Mouse (Mus musculus): ENCODE measurements around the gene Dnajc19. TPM values are rescaled to one million over a fixed set of nuclear protein-coding genes. Genes with fewer than 3 reads are reported as not detected.
A peak's percentile ranks its signal among the peaks of the same experiment; 100 is the strongest.

Gene Dnajc19
- total RNA-seq, 1 experiment, result 142 TPM

GRCm38 (mm10) chr3:34103902-34104672, 23.0 kb upstream of the Dnajc19 start:
- Histone ChIP-seq H3K27ac (ENCODE audit: insufficient read depth, low read depth, low read length, poor library complexity, severe bottlenecking) (no peak overlapping the region), H3K36me3 (ENCODE audit: control insufficient read depth, insufficient read depth, low read length, poor library complexity, severe bottlenecking) (no peaks in the 10 kb centered on the region), H3K4me1 (ENCODE audit: control insufficient read depth in 2 of 2, insufficient read depth in 2 of 2, low read length in 2 of 2, poor library complexity in 1 of 2) (no peaks in the 10 kb centered on the region), H3K9me3 (ENCODE audit: control insufficient read depth, insufficient read depth, low read depth, low read length) (no peaks in the 10 kb centered on the region), H3K4me3 (ENCODE audit: insufficient read depth in 1 of 2, low read depth in 1 of 2, low read length in 2 of 2, poor library complexity in 1 of 2, severe bottlenecking in 1 of 2) (no peak overlapping the region), H3K9ac (ENCODE audit: insufficient read depth, low read depth, low read length, poor library complexity, severe bottlenecking) (no peak overlapping the region)
- no peak for DNase-seq (ENCODE audit: low read depth, low spot score)
- in situ Hi-C loops (cut with MboI; ENCODE audit: low sequenced_read_pairs in 2 of 2, unreplicated experiment in 2 of 2), result no loop called here
- TF ChIP-seq ZC3H11A (IDR thresholded peaks at IDR 0.05; ENCODE audit: borderline replicate concordance, low read depth, low read length), result no peak

DNA sequence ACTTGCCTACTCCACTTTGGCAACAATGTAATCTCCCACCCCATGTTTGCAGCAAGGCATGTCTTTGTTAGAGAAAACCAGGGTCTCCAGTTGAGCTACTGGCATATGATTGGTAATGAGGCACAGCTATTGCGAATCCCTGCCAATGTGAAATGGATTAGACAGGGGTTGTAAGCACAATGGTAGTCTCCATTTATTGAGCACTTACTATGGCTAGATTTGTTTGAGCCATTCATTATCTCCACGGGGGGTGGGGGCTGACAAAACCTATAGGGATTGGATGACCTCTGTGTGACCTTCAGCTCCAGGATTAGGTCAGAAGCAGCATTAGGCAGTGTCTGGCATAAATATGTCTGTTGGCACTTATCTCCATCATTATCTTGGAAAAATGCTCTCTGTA, 21.8 kb upstream of the Dnajc19 start:
- Histone ChIP-seq H3K27ac (ENCODE audit: insufficient read depth, low read depth, low read length, poor library complexity, severe bottlenecking) (no peak overlapping the region), H3K4me1 (ENCODE audit: control insufficient read depth in 2 of 2, insufficient read depth in 2 of 2, low read length in 2 of 2, poor library complexity in 1 of 2) (no peaks in the 10 kb centered on the region), H3K9me3 (ENCODE audit: control insufficient read depth, insufficient read depth, low read depth, low read length) (no peaks in the 10 kb centered on the region), H3K36me3 (ENCODE audit: control insufficient read depth, insufficient read depth, low read length, poor library complexity, severe bottlenecking) (no peaks in the 10 kb centered on the region), H3K9ac (ENCODE audit: insufficient read depth, low read depth, low read length, poor library complexity, severe bottlenecking) (no peak overlapping the region), H3K4me3 (ENCODE audit: insufficient read depth in 1 of 2, low read depth in 1 of 2, low read length in 2 of 2, poor library complexity in 1 of 2, severe bottlenecking in 1 of 2) (no peak overlapping the region)
- in situ Hi-C loops (cut with MboI; ENCODE audit: low sequenced_read_pairs in 2 of 2, unreplicated experiment in 2 of 2), result no loop called here
- DNase-seq (ENCODE audit: low read depth, low spot score), result no peak
- TF ChIP-seq CHD2 (IDR thresholded peaks at IDR 0.05; ENCODE audit: low read depth, low read length) (no peak), ZC3H11A (IDR thresholded peaks at IDR 0.05; ENCODE audit: borderline replicate concordance, low read depth, low read length) (no peak), MAFK (IDR thresholded peaks at IDR 0.05; ENCODE audit: insufficient read depth, low read depth, low read length) (no peak), HCFC1 (IDR thresholded peaks at IDR 0.05; ENCODE audit: borderline replicate concordance, insufficient read depth, low read length) (no peak), ZNF384 (IDR thresholded peaks at IDR 0.05; ENCODE audit: low read depth, low read length) (no peak)

- Histone ChIP-seq H3K4me3 (ENCODE audit: insufficient read depth in 1 of 2, low read depth in 1 of 2, low read length in 2 of 2, poor library complexity in 1 of 2, severe bottlenecking in 1 of 2) (no peak overlapping the region), H3K9me3 (ENCODE audit: control insufficient read depth, insufficient read depth, low read depth, low read length) (no peaks in the 10 kb centered on the region), H3K9ac (ENCODE audit: insufficient read depth, low read depth, low read length, poor library complexity, severe bottlenecking) (no peak overlapping the region), H3K27ac (ENCODE audit: insufficient read depth, low read depth, low read length, poor library complexity, severe bottlenecking) (no peak overlapping the region), H3K36me3 (ENCODE audit: control insufficient read depth, insufficient read depth, low read length, poor library complexity, severe bottlenecking) (no peaks in the 10 kb centered on the region; the same call in 1 of the 2 replicates), H3K4me1 (ENCODE audit: control insufficient read depth in 2 of 2, insufficient read depth in 2 of 2, low read length in 2 of 2, poor library complexity in 1 of 2) (peaks cover 0 to 3% of the 10 kb centered on the region in 2 experiments; a peak in 2 of 4 replicates)
- DNase-seq (ENCODE audit: low read depth, low spot score), result no peak
- in situ Hi-C loops (cut with MboI; ENCODE audit: low sequenced_read_pairs in 2 of 2, unreplicated experiment in 2 of 2), result no loop called here
- TF ChIP-seq CHD2 (IDR thresholded peaks at IDR 0.05; ENCODE audit: low read depth, low read length), result no peak
- no peak for TF ChIP-seq MAFK (IDR thresholded peaks at IDR 0.05; ENCODE audit: insufficient read depth, low read depth, low read length)
- no peak for TF ChIP-seq HCFC1 (IDR thresholded peaks at IDR 0.05; ENCODE audit: borderline replicate concordance, insufficient read depth, low read length)
- no peak for TF ChIP-seq ZNF384 (IDR thresholded peaks at IDR 0.05; ENCODE audit: low read depth, low read length)
- no peak for TF ChIP-seq ZC3H11A (IDR thresholded peaks at IDR 0.05; ENCODE audit: borderline replicate concordance, low read depth, low read length)
Measured at GRCm38 (mm10) chr3:34083655-34084054, 2.5 kb upstream of the Dnajc19 start.

DNA sequence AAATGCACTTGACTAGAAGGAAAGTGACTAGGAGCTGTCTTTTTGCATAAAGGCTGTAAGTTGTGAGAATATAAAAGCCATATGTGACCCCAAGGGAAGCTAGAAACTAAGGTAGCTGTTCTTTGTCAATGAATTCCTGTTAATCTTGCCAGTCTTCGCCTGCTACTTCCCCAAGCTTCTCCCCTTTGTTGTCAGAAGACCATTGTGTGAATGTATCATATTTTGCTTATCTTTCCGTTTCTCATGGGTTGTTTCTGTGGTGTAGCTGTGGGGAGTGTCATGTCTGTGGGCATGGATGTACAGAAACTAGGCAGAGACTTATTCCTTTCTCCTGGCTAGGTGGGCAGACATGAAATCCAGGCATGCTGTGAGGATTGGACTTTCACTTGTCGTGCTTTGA, 808 bp upstream of the Dnajc19 start:
- DNase-seq (ENCODE audit: low read depth, low spot score), result no peak
- Histone ChIP-seq H3K9me3 (ENCODE audit: control insufficient read depth, insufficient read depth, low read depth, low read length) (no peaks in the 10 kb centered on the region), H3K4me3 (ENCODE audit: insufficient read depth in 1 of 2, low read depth in 1 of 2, low read length in 2 of 2, poor library complexity in 1 of 2, severe bottlenecking in 1 of 2) (peak overlapping the region in 1 of 2 experiments; percentile 80; a peak in 2 of 4 replicates), H3K36me3 (ENCODE audit: control insufficient read depth, insufficient read depth, low read length, poor library complexity, severe bottlenecking) (no peaks in the 10 kb centered on the region; the same call in 1 of the 2 replicates), H3K27ac (ENCODE audit: insufficient read depth, low read depth, low read length, poor library complexity, severe bottlenecking) (no peak overlapping the region), H3K9ac (ENCODE audit: insufficient read depth, low read depth, low read length, poor library complexity, severe bottlenecking) (peak overlapping the region; percentile 28; the same call in 1 of the 2 replicates), H3K4me1 (ENCODE audit: control insufficient read depth in 2 of 2, insufficient read depth in 2 of 2, low read length in 2 of 2, poor library complexity in 1 of 2) (peaks cover 0 to 3% of the 10 kb centered on the region in 2 experiments; a peak in 2 of 4 replicates)
- TF ChIP-seq MAFK (IDR thresholded peaks at IDR 0.05; ENCODE audit: insufficient read depth, low read depth, low read length) (no peak), ZC3H11A (IDR thresholded peaks at IDR 0.05; ENCODE audit: borderline replicate concordance, low read depth, low read length) (no peak), ZNF384 (IDR thresholded peaks at IDR 0.05; ENCODE audit: low read depth, low read length) (no peak), HCFC1 (IDR thresholded peaks at IDR 0.05; ENCODE audit: borderline replicate concordance, insufficient read depth, low read length) (no peak), CHD2 (IDR thresholded peaks at IDR 0.05; ENCODE audit: low read depth, low read length) (no peak)
- in situ Hi-C loops (cut with MboI; ENCODE audit: low sequenced_read_pairs in 2 of 2, unreplicated experiment in 2 of 2), result no loop called here

All from ES-E14 (cell line).